Mouse (Mus musculus) stomach, embryonic 14.5 days (tissue): ENCODE data around the gene H2afj. TPM values are rescaled to one million over a fixed set of nuclear protein-coding genes. Genes with fewer than 3 reads are reported as not detected.

ENCODE experiments used
- ATAC-seq: fragments of 200-750 bp; cut with Nextera tagmentation; 2 replicates; pipeline ENCODE4 v1.8.0; 2017; ENCODE audit warnings: low read depth, moderate TSS enrichment; ENCODE audit not compliant: insufficient number of reproducible peaks, insufficient read depth, low FRiP score
- H3K27ac ChIP-seq: fragments of 300-500 bp; sonication (generic); 2 replicates; pipeline ENCODE4 v1.5.1; 2014; ENCODE audit warnings: mild to moderate bottlenecking, low read length, moderate library complexity, mixed read lengths
- H3K27me3 ChIP-seq: fragments of 300-500 bp; sonication (generic); 2 replicates; pipeline ENCODE4 v1.6.1; 2014; ENCODE audit warnings: low read length, control low read depth, mixed read lengths; ENCODE audit not compliant: control insufficient read depth, insufficient read depth
- H3K36me3 ChIP-seq: fragments of 300-500 bp; sonication (generic); 2 replicates; pipeline ENCODE4 v1.6.1; 2014; ENCODE audit warnings: mild to moderate bottlenecking, control low read depth, low read length, moderate library complexity, mixed read lengths; ENCODE audit not compliant: control insufficient read depth, insufficient read depth
- H3K4me1 ChIP-seq: fragments of 300-500 bp; sonication (generic); 2 replicates; pipeline ENCODE4 v1.6.1; 2014; ENCODE audit warnings: low read length, control low read depth, mixed read lengths; ENCODE audit not compliant: control insufficient read depth, insufficient read depth
- H3K4me2 ChIP-seq: fragments of 300-500 bp; sonication (generic); replicated peaks from 2 replicates; pipeline ENCODE4 v1.6.1; 2014; ENCODE audit warnings: low read depth, low read length, control low read depth
- H3K4me3 ChIP-seq: fragments of 300-500 bp; sonication (generic); 2 replicates; pipeline ENCODE4 v1.5.1; 2014; ENCODE audit warnings: low read depth, low read length, control low read depth
- H3K9ac ChIP-seq: fragments of 300-500 bp; sonication (generic); replicated peaks from 2 replicates; pipeline ENCODE4 v1.6.1; 2014; ENCODE audit warnings: low read depth, mild to moderate bottlenecking, control low read depth, low read length, moderate library complexity, mixed read lengths
- H3K9me3 ChIP-seq: fragments of 300-500 bp; sonication (generic); 2 replicates; pipeline ENCODE4 v1.6.1; 2016; ENCODE audit warnings: low read depth, low read length, control low read depth; ENCODE audit not compliant: control insufficient read depth
- WGBS: fragments of 180-500 bp; shearing (Covaris S2); extraction: QIAGEN DNeasy Blood & Tissue Kit; methylation state at CpG from one replicate; pipeline ENCODE4 v1.1.7; 2014; 5-methylcytosine and 5-hydroxymethylcytosine counted together
- polyA plus RNA-seq: library from polyadenylated mRNA; unstranded; fragments of >200 nt; fragmentation: Nextera tagmentation; extraction: Ambion mirVana; gene quantifications from 2 replicates; pipeline ENCODE4 v1.2.1, GENCODE M21; 2014

H2afj gene
- polyA plus RNA-seq, 1 experiment from 2014 or later: 130 TPM

DNA sequence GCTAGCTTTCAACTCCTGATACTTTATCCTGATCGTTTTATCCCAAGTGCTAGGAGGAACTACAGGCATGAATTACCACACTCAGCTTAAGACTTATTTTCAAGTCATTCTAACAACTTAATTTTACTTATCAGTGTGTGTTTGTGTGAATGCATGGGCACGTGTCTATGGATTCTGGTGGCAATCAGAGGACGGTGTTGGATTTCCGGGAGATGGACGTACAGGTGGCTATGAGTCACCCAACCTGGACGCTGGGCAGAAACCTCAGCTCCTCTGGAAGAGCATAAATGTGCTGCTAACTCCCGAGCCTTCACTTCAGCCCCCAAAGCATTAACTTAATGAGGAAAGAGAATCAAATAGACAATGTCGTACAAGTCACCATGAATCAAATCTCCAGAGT is 16.9 kb downstream of the H2afj start:
- H3K4me3 ChIP-seq: no peak overlapping the region
- peaks cover 51% of the 10 kb centered on the region for H3K36me3 ChIP-seq
- no peak overlapping the region for H3K9ac ChIP-seq

DNA sequence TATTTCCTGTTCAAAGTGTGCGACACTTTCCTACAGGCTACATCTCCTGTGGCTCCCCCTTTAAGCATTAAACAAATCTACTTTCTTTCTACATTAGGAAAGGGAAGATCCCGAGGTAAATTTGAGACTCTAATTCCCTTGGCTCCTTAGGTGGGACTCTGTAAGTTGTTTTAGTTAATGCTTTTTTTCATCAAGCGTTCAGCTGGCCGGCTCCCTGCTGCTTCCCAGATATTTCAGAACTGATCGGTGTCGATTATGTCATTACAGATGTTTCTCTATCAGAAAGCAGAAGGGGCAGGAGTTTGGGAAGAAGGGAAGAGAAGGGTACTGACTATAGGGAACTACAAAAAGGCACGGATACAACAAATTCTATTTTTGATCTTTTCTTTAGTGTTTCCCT is 19.1 kb downstream of the H2afj start:
- no peak for ATAC-seq
- Histone ChIP-seq H3K9me3 (no peaks in the 10 kb centered on the region), H3K9ac (peak overlapping the region; percentile 99), H3K4me1 (peaks cover 3% of the 10 kb centered on the region; the same call in 1 of the 2 replicates), H3K4me2 (peak overlapping the region; percentile 81), H3K27ac (no peak overlapping the region), H3K4me3 (peak overlapping the region; percentile 83), H3K36me3 (peaks cover 30% of the 10 kb centered on the region), H3K27me3 (no peaks in the 10 kb centered on the region)
- WGBS: 15% methylated on average over 7 of the region's 7 CpGs

More for the DNA sequence above, 16.9 kb downstream of the H2afj start:
- H3K9me3 ChIP-seq: no peaks in the 10 kb centered on the region
- H3K27me3 ChIP-seq: no peaks in the 10 kb centered on the region
- 89% methylated on average over 8 of the region's 8 CpGs for WGBS
- peaks cover 3% of the 10 kb centered on the region; the same call in 1 of the 2 replicates for H3K4me1 ChIP-seq
- H3K4me2 ChIP-seq: no peak overlapping the region
- no peak overlapping the region for H3K27ac ChIP-seq
- no peak for ATAC-seq

DNA sequence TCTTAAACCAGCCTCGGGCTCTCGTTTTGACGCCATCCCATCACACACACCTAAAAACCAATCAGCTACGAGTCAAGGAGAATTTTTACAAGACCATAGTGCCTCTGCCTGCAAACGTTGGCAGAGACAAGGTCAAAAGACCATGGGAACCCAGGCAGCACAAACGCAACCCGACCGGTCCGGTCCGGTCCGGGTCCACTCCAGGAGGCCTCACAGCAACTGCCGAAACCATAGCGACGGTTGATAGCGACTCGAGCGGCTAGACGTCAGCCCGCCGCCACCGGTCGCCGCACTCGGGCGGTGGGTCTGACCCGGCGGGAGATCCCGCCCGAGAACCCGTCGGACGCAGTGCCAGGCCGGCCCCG is 19.5 kb downstream of the H2afj start, which contains the start of gene BC049715:
TSS of gene BC049715 (plus strand) at position 111 of the 365 bp plus-strand sequence.
- Histone ChIP-seq H3K27ac (peak within 1 kb of the TSS; percentile 78), H3K36me3 (peaks cover 26% of the 10 kb centered on the region), H3K4me2 (peak within 1 kb of the TSS; percentile 81), H3K4me1 (peaks cover 3% of the 10 kb centered on the region; the same call in 1 of the 2 replicates), H3K9me3 (no peaks in the 10 kb centered on the region), H3K27me3 (no peaks in the 10 kb centered on the region), H3K4me3 (peak within 1 kb of the TSS; percentile 83), H3K9ac (peak within 1 kb of the TSS; percentile 99)
- ATAC-seq: peak; percentile 3; the same call in 1 of the 2 replicates
- WGBS: under 1% methylated on average over 34 of the region's 34 CpGs

DNA sequence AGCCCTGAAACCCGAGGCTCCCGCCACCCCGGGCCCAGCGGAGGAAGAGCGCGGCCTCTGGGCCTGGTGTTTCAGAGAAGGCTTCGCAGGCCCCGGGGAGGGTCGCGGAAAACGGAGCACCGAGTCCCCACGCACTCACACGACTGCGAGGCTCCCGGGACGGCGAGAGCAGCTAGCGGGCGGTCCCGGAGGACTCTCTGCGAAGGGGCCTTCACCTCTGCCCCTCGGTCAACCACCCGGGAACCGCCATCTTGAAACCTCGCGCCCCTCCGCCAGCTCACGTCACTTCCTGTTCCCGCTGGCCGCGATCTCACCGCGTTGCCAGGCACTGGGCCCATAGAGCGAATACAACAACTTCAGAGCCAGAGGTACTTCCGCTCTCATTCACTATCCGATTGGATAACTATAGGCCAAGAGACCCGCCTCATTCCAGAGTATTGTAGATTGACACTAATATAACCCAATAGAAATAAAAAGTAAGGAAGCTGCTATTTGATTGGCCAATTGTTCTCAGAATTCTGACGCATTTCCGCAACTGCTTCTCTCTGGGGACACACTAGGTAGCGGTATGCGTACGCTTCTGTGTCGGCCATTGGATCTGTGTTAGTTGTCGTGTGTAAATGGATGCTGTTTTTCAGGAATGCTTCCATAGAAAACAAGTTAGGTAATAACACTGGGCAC is 20.0 kb downstream of the H2afj start, which contains the start of gene Wbp11:
TSS of gene Wbp11 (minus strand) at position 353 of the 681 bp plus-strand sequence.
- no peaks in the 10 kb centered on the region for H3K9me3 ChIP-seq
- peak; percentile 100 for ATAC-seq
- WGBS: under 1% methylated on average over 45 of the region's 45 CpGs
- peaks cover 3% of the 10 kb centered on the region; the same call in 1 of the 2 replicates for H3K4me1 ChIP-seq
- peak within 1 kb of the TSS; percentile 78 for H3K27ac ChIP-seq
- peak within 1 kb of the TSS; percentile 99 for H3K9ac ChIP-seq
- H3K4me3 ChIP-seq: peak within 1 kb of the TSS; percentile 83
- peaks cover 21% of the 10 kb centered on the region for H3K36me3 ChIP-seq
- peak within 1 kb of the TSS; percentile 81 for H3K4me2 ChIP-seq
- H3K27me3 ChIP-seq: no peaks in the 10 kb centered on the region

DNA sequence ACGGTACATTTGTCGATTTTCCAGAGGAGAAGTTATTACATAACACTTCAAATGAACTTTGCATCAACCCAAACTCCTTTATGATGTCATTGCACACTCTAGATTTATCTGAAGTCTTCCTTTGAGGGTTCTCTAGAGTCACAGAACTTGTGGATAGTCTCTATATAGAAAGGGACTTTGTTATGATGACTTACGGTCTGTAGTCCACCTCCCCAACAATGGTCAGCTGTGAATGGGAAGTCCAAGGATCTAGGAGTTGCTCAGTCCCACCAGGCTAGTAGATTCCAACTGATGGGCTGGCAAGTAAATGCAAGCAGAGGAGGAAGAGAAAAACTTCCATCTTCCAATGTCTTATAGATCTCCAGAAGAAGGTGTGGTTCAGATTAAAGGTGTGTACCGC is 20.6 kb downstream of the H2afj start:
- H3K4me2 ChIP-seq: peak overlapping the region; percentile 39
- H3K9ac ChIP-seq: no peak overlapping the region; the same call in 1 of the 2 replicates
- peak overlapping the region; percentile 83 for H3K4me3 ChIP-seq
- H3K9me3 ChIP-seq: no peaks in the 10 kb centered on the region
- peaks cover 3% of the 10 kb centered on the region; the same call in 1 of the 2 replicates for H3K4me1 ChIP-seq
- H3K27me3 ChIP-seq: no peaks in the 10 kb centered on the region
- H3K27ac ChIP-seq: peak overlapping the region; percentile 11
- peaks cover 18% of the 10 kb centered on the region for H3K36me3 ChIP-seq
- whole genome bisulfite sequencing: 35% methylated on average over 4 of the region's 4 CpGs
- ATAC-seq: no peak

GRCm38 (mm10) chr6:136831712-136832111 is 23.7 kb downstream of the H2afj start:
- Histone ChIP-seq H3K36me3 (no peaks in the 10 kb centered on the region), H3K4me3 (no peak overlapping the region), H3K9me3 (no peaks in the 10 kb centered on the region), H3K4me1 (peaks cover 3% of the 10 kb centered on the region; the same call in 1 of the 2 replicates), H3K27ac (no peak overlapping the region), H3K4me2 (no peak overlapping the region), H3K9ac (no peak overlapping the region), H3K27me3 (no peaks in the 10 kb centered on the region)
- no peak for ATAC-seq
- 71% methylated on average over 5 of the region's 5 CpGs for WGBS

- no peak within 1 kb of the TSS for H3K4me3 ChIP-seq
- 48% methylated on average over 4 of the region's 4 CpGs for WGBS
- H3K36me3 ChIP-seq: no peaks in the 10 kb centered on the region
- no peak for ATAC-seq
- no peaks in the 10 kb centered on the region for H3K9me3 ChIP-seq
- H3K9ac ChIP-seq: no peak within 1 kb of the TSS
- H3K4me2 ChIP-seq: no peak within 1 kb of the TSS
- H3K27ac ChIP-seq: no peak within 1 kb of the TSS
- no peaks in the 10 kb centered on the region for H3K4me1 ChIP-seq
- H3K27me3 ChIP-seq: no peaks in the 10 kb centered on the region
These were observed 27.3 kb downstream of the H2afj start, which contains the start of gene Smco3 for GRCm38 (mm10) chr6:136835352-136835751. Gene Smco3, minus strand, starts transcription at chr6:136835452.

DNA sequence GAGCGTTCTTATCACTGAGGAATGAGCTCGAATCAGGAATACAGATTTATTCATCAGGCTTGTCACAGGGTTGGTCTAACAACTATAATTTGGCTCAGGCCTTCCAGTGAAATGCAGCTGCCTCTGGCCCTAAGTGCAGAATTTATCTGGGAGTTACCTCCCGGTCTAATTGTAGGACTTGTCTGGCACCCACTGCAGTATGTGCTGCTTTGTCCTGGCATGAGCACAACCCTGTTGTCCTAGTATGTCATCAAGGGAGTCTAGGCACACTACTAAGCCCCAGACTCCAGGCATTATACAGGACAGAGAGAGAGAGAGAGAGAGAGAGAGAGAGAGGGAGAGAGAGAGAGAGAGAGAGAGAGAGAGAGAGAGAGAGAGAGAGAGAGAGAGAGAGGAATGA is 29.3 kb downstream of the H2afj start:
- Histone ChIP-seq H3K9me3 (no peaks in the 10 kb centered on the region), H3K27me3 (no peaks in the 10 kb centered on the region), H3K4me2 (no peak overlapping the region), H3K4me1 (no peaks in the 10 kb centered on the region), H3K9ac (no peak overlapping the region), H3K4me3 (no peak overlapping the region), H3K36me3 (no peaks in the 10 kb centered on the region), H3K27ac (no peak overlapping the region)
- ATAC-seq: no peak
- 80% methylated on average over 3 of the region's 3 CpGs for WGBS
